Mouse (Mus musculus) small intestine, adult 2 months (tissue): ENCODE results near the gene P2ry14.

Experiments
- CTCF ChIP-seq: fragments of 200-500 bp; IDR thresholded peaks from 2 replicates; pipeline ENCODE4 v1.5.1; 2012; ENCODE audit warnings: low read depth, mild to moderate bottlenecking, control low read depth, inconsistent platforms, low read length, moderate library complexity, mixed read lengths; ENCODE audit not compliant: insufficient replicate concordance, insufficient read length; ENCODE audit errors: extremely low read depth
- POLR2A ChIP-seq: fragments of 200-500 bp; IDR thresholded peaks from 2 replicates; pipeline ENCODE4 v1.6.1; 2012; ENCODE audit warnings: low read depth, mild to moderate bottlenecking, control low read depth, inconsistent platforms, low read length, moderate library complexity

DNA sequence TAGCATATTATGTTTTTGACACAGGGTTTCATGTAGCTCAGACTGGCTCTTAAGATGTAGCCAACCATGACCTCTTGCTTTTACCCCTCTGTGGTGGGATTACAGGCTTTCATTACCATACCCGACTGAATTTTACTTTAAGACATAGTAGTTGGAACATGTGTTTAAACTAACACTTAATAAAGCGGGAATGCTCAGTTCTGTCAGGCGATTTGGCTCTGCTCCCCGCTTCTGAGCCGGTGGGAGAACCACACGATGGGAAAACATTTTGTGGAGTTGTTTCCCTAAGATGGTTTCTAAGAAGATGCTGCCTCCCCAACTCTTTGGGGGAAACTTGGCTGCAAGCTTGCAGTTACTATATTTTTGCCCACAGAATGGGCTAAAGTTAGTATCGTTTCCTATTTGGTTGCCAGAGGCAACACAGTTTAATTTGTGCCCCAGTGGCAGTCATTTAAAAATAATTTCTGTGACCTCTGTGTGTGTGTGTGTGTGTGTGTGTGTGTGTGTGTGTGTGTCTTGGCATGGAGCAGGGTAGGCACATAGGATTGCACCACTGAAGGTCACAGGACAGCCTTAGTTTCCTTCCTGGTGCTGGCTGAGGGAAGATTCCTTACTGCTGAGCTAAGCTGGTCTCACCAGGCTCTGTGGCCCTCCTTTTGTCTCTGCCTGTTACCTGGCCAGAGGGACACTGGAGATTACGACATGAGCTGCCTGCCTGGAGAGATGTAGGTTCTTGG is 86.7 kb downstream of the P2ry14 start:
- TF ChIP-seq CTCF (no peak), POLR2A (no peak)
